Mouse (Mus musculus): ENCODE results near the gene Chrne. TPM values are rescaled to one million over a fixed set of nuclear protein-coding genes. Genes with fewer than 3 reads are reported as not detected.
A peak's percentile ranks its signal among the peaks of the same experiment; 100 is the strongest.

The Chrne gene
- total and polyA plus RNA-seq, 3 experiments, result not detected

GRCm38 (mm10) chr11:70643051-70643450 lies 24.0 kb upstream of the Chrne start:
- no peaks in the 10 kb centered on the region for H3K27me3 ChIP-seq (ENCODE audit: insufficient read depth, low read length)
- peaks cover 64% of the 10 kb centered on the region for H3K36me3 ChIP-seq (replicated peaks)
- no peak overlapping the region for H3K4me3 ChIP-seq (ENCODE audit: low read depth, low read length)
- no peaks in the 10 kb centered on the region for H3K9me3 ChIP-seq (replicated peaks)
- DNase-seq (ENCODE audit: low spot score) (no peak), ATAC-seq (ENCODE audit: extremely low read depth, insufficient number of reproducible peaks, low FRiP score, poor library complexity, severe bottlenecking) (no peak)
- peaks cover 73% of the 10 kb centered on the region for H3K4me1 ChIP-seq (ENCODE audit: insufficient read depth, low read depth, low read length)
- TF ChIP-seq GATA1 (IDR thresholded peaks at IDR 0.05; ENCODE audit: borderline replicate concordance, low read length) (no peak), TAL1 (conservative IDR thresholded peaks at IDR 0.05; ENCODE audit: low read depth, low read length) (no peak), CTCF (IDR thresholded peaks at IDR 0.05; ENCODE audit: low read depth, low read length) (no peak), POLR2AphosphoS5 (IDR thresholded peaks at IDR 0.05; ENCODE audit: insufficient replicate concordance, low read depth, low read length) (no peak), GATA2 (IDR thresholded peaks at IDR 0.05; ENCODE audit: borderline replicate concordance, low read depth, low read length) (no peak)

DNA sequence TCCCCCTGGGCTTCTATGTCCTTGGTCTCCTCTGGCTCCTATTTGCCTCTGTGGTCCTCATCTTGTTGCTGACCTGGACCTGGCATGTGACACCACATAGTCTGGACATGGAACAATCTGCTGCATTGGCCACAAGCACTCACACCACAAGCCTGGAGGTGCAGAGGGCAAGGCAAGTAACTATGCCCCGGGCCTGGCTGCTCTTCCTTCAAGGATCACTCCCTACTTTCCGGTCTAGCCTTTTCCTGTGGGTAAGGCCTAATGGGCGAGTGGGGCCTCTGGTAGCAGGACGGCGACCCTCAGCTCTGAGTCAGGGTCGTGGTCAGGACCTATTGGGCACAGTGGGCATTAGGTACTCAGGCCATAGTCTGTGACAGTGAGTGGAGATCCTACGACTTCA lies 22.2 kb upstream of the Chrne start:
- H3K27me3 ChIP-seq (ENCODE audit: insufficient read depth, low read length), result no peaks in the 10 kb centered on the region
- TF ChIP-seq CTCF (IDR thresholded peaks at IDR 0.05; ENCODE audit: low read depth, low read length), result no peak
- no peak for TF ChIP-seq GATA1 (IDR thresholded peaks at IDR 0.05; ENCODE audit: borderline replicate concordance, low read length)
- TF ChIP-seq TAL1 (conservative IDR thresholded peaks at IDR 0.05; ENCODE audit: low read depth, low read length), result no peak
- TF ChIP-seq POLR2AphosphoS5 (IDR thresholded peaks at IDR 0.05; ENCODE audit: insufficient replicate concordance, low read depth, low read length), result no peak
- TF ChIP-seq GATA2 (IDR thresholded peaks at IDR 0.05; ENCODE audit: borderline replicate concordance, low read depth, low read length), result no peak
- H3K9me3 ChIP-seq (replicated peaks), result no peaks in the 10 kb centered on the region
- H3K4me1 ChIP-seq (ENCODE audit: insufficient read depth, low read depth, low read length), result peaks cover 80% of the 10 kb centered on the region
- ATAC-seq (ENCODE audit: extremely low read depth, insufficient number of reproducible peaks, low FRiP score, poor library complexity, severe bottlenecking) (no peak), DNase-seq (ENCODE audit: low spot score) (no peak)
- H3K36me3 ChIP-seq (replicated peaks), result peaks cover 59% of the 10 kb centered on the region
- H3K4me3 ChIP-seq (ENCODE audit: low read depth, low read length), result no peak overlapping the region

- H3K36me3 ChIP-seq (replicated peaks), result peaks cover 47% of the 10 kb centered on the region
- peaks cover 70% of the 10 kb centered on the region for H3K4me1 ChIP-seq (ENCODE audit: insufficient read depth, low read depth, low read length)
- TF ChIP-seq TAL1 (conservative IDR thresholded peaks at IDR 0.05; ENCODE audit: low read depth, low read length) (no peak), GATA1 (IDR thresholded peaks at IDR 0.05; ENCODE audit: borderline replicate concordance, low read length) (no peak), POLR2AphosphoS5 (IDR thresholded peaks at IDR 0.05; ENCODE audit: insufficient replicate concordance, low read depth, low read length) (no peak)
- H3K27me3 ChIP-seq (ENCODE audit: insufficient read depth, low read length), result no peaks in the 10 kb centered on the region
- no peak for ATAC-seq (ENCODE audit: extremely low read depth, insufficient number of reproducible peaks, low FRiP score, poor library complexity, severe bottlenecking)
- H3K4me3 ChIP-seq (ENCODE audit: low read depth, low read length), result no peak overlapping the region
- no peaks in the 10 kb centered on the region for H3K9me3 ChIP-seq (replicated peaks)
- no peak for DNase-seq (ENCODE audit: low spot score)
Measured at GRCm38 (mm10) chr11:70639976-70640375, 21.0 kb upstream of the Chrne start.

- peak within 1 kb of the TSS; percentile 54; the same call in 1 of the 2 replicates for H3K4me3 ChIP-seq (ENCODE audit: low read depth, low read length)
- ATAC-seq (ENCODE audit: extremely low read depth, insufficient number of reproducible peaks, low FRiP score, poor library complexity, severe bottlenecking), result peak; percentile 90
- H3K9me3 ChIP-seq (replicated peaks), result no peaks in the 10 kb centered on the region
- H3K4me1 ChIP-seq (ENCODE audit: insufficient read depth, low read depth, low read length), result peaks cover 61% of the 10 kb centered on the region
- H3K36me3 ChIP-seq (replicated peaks), result peaks cover 35% of the 10 kb centered on the region
- DNase-seq (ENCODE audit: low spot score), result peak; percentile 74
- no peaks in the 10 kb centered on the region for H3K27me3 ChIP-seq (ENCODE audit: insufficient read depth, low read length)
- no peak for TF ChIP-seq GATA1 (IDR thresholded peaks at IDR 0.05; ENCODE audit: borderline replicate concordance, low read length)
- peak; percentile 75 for TF ChIP-seq TAL1 (conservative IDR thresholded peaks at IDR 0.05; ENCODE audit: low read depth, low read length)
- TF ChIP-seq CTCF (IDR thresholded peaks at IDR 0.05; ENCODE audit: low read depth, low read length), result no peak
- no peak for TF ChIP-seq POLR2AphosphoS5 (IDR thresholded peaks at IDR 0.05; ENCODE audit: insufficient replicate concordance, low read depth, low read length)
- no peak for TF ChIP-seq GATA2 (IDR thresholded peaks at IDR 0.05; ENCODE audit: borderline replicate concordance, low read depth, low read length)
Measured at GRCm38 (mm10) chr11:70638714-70639278, 19.8 kb upstream of the Chrne start, which contains the start of gene Gp1ba. Gene Gp1ba (plus strand): TSS chr11:70639122.

GRCm38 (mm10) chr11:70638293-70638692 lies 19.3 kb upstream of the Chrne start:
- Histone ChIP-seq H3K4me3 (ENCODE audit: low read depth, low read length) (no peak overlapping the region; the same call in 1 of the 2 replicates), H3K4me1 (ENCODE audit: insufficient read depth, low read depth, low read length) (peaks cover 61% of the 10 kb centered on the region), H3K27me3 (ENCODE audit: insufficient read depth, low read length) (no peaks in the 10 kb centered on the region), H3K36me3 (replicated peaks) (peaks cover 30% of the 10 kb centered on the region), H3K9me3 (replicated peaks) (no peaks in the 10 kb centered on the region)
- no peak for TF ChIP-seq TAL1 (conservative IDR thresholded peaks at IDR 0.05; ENCODE audit: low read depth, low read length)
- TF ChIP-seq GATA1 (IDR thresholded peaks at IDR 0.05; ENCODE audit: borderline replicate concordance, low read length), result no peak
- no peak for TF ChIP-seq CTCF (IDR thresholded peaks at IDR 0.05; ENCODE audit: low read depth, low read length)
- TF ChIP-seq POLR2AphosphoS5 (IDR thresholded peaks at IDR 0.05; ENCODE audit: insufficient replicate concordance, low read depth, low read length), result no peak
- no peak for TF ChIP-seq GATA2 (IDR thresholded peaks at IDR 0.05; ENCODE audit: borderline replicate concordance, low read depth, low read length)
- no peak for DNase-seq (ENCODE audit: low spot score)
- peak; percentile 22; the same call in 1 of the 2 replicates for ATAC-seq (ENCODE audit: extremely low read depth, insufficient number of reproducible peaks, low FRiP score, poor library complexity, severe bottlenecking)

DNA sequence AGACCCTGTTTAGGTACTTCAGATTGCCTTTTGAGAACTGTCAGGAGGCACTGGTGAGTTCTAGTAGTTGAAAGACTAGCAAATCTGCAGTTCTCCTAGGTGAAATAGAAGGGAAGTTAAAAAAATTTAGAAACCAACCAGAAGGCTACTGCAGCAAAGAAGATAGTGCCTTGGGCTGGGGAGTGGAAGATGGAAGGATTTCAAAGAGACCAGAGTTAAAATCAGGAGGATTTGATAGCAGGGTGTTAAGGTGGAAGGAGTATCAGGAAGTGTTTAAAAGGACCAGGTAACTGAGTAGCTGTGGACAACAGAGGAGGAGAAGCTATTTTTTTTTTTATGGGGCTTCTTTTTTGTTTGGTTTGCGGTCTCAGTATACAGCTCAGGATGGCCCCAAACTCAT lies 18.7 kb upstream of the Chrne start:
- TF ChIP-seq TAL1 (conservative IDR thresholded peaks at IDR 0.05; ENCODE audit: low read depth, low read length), result no peak
- no peak for TF ChIP-seq POLR2AphosphoS5 (IDR thresholded peaks at IDR 0.05; ENCODE audit: insufficient replicate concordance, low read depth, low read length)
- no peak for TF ChIP-seq GATA1 (IDR thresholded peaks at IDR 0.05; ENCODE audit: borderline replicate concordance, low read length)
- no peak for TF ChIP-seq CTCF (IDR thresholded peaks at IDR 0.05; ENCODE audit: low read depth, low read length)
- Histone ChIP-seq H3K4me3 (ENCODE audit: low read depth, low read length) (no peak overlapping the region), H3K27me3 (ENCODE audit: insufficient read depth, low read length) (no peaks in the 10 kb centered on the region), H3K4me1 (ENCODE audit: insufficient read depth, low read depth, low read length) (peaks cover 59% of the 10 kb centered on the region), H3K9me3 (replicated peaks) (no peaks in the 10 kb centered on the region), H3K36me3 (replicated peaks) (peaks cover 25% of the 10 kb centered on the region)
- DNase-seq (ENCODE audit: low spot score) (no peak), ATAC-seq (ENCODE audit: extremely low read depth, insufficient number of reproducible peaks, low FRiP score, poor library complexity, severe bottlenecking) (no peak)

Data from G1E (cell line).